Mouse (Mus musculus) CH12.LX (cell line): ENCODE measurements at regions not wholly inside any gene's neighbourhood (a gene's known extent, or its start where the extent isn't known, plus 50 kb on each side); places are given as distances from the start of the nearest gene placed in this dataset.

Experiments
- CTCF ChIP-seq, 2 experiments: IDR thresholded peaks in 1 of 2; conservative IDR thresholded peaks in 1 of 2; 2 replicates each; pipeline ENCODE4 v1.5.1; 2011 to 2012; ENCODE audit warnings: low read depth in 2 of 2, low read length in 2 of 2, improper control_type of control experiment in 1 of 2, inconsistent platforms in 1 of 2, mild to moderate bottlenecking in 1 of 2, moderate library complexity in 1 of 2
- EP300 ChIP-seq: IDR thresholded peaks from 2 replicates; pipeline ENCODE4 v1.6.1; 2011; ENCODE audit warnings: low read length, improper control_type of control experiment
- ETS1 ChIP-seq: conservative IDR thresholded peaks from 2 replicates; pipeline ENCODE4 v1.6.1; 2012; ENCODE audit warnings: low read depth, mild to moderate bottlenecking, inconsistent platforms, low read length, improper control_type of control experiment, moderate library complexity
- MAX ChIP-seq: IDR thresholded peaks from 2 replicates; pipeline ENCODE4 v1.6.1; 2011; ENCODE audit warnings: low read length, improper control_type of control experiment
- POLR2A ChIP-seq: IDR thresholded peaks from 2 replicates; pipeline ENCODE4 v1.6.1; 2011; ENCODE audit warnings: low read depth, mild to moderate bottlenecking, improper control_type of control experiment, low read length
- RCOR1 ChIP-seq: conservative IDR thresholded peaks from 2 replicates; pipeline ENCODE4 v1.6.1; 2012; ENCODE audit warnings: low read depth, mild to moderate bottlenecking, inconsistent platforms, low read length, improper control_type of control experiment
- SMC3 ChIP-seq: IDR thresholded peaks from 2 replicates; pipeline ENCODE4 v1.6.1; 2011; ENCODE audit warnings: low read depth, low read length, improper control_type of control experiment
- UBTF ChIP-seq: IDR thresholded peaks from 2 replicates; pipeline ENCODE4 v1.6.1; 2012; ENCODE audit warnings: low read depth, mild to moderate bottlenecking, inconsistent platforms, low read length, improper control_type of control experiment, moderate library complexity
- ZNF384 ChIP-seq: IDR thresholded peaks from 2 replicates; pipeline ENCODE4 v1.6.1; 2012; ENCODE audit warnings: low read depth, low read length, improper control_type of control experiment, inconsistent platforms

GRCm38 (mm10) chr3:6018749-6019148 is 268.1 kb downstream of the Gm8797 start:
- TF ChIP-seq SMC3 (no peak), EP300 (no peak), ETS1 (no peak), CTCF (conservative IDR thresholded peaks at IDR 0.05 in 1 of 2, IDR thresholded peaks at IDR 0.05 in 1 of 2; ENCODE audit: low read depth in 2 of 2, low read length in 2 of 2) (no peak), UBTF (no peak), POLR2A (no peak), ZNF384 (no peak), RCOR1 (no peak), MAX (no peak)
